Mouse (Mus musculus) embryonic stem cell, embryonic (primary cell): ENCODE results near the gene Zc3h18.

Experiments used
- CTCF ChIA-PET, 4 experiments: fragments of 300-600 bp in 2 of 4; fragments of 350-600 bp in 2 of 4; sonication (Branson Sonifier 250); formaldehyde crosslinking; loops; one replicate each; lab custom pipeline; 2022; ENCODE audit warnings: inconsistent platforms in 2 of 4; lab: Charles Lee
- POLR2A ChIA-PET, 4 experiments: fragments of 300-600 bp in 2 of 4; fragments of 350-600 bp in 2 of 4; sonication (Branson Sonifier 250); formaldehyde crosslinking; loops; one replicate each; lab custom pipeline; 2022; ENCODE audit warnings: antibody characterized with exemption in 4 of 4, inconsistent platforms in 1 of 4; lab: Charles Lee

The Zc3h18 gene

GRCm38 (mm10) chr8:122376365-122377231 is at the start of gene Zc3h18:
TSS of gene Zc3h18 (plus strand) at chr8:122376609.
- ChIA-PET POLR2A (interaction anchor here in 3 of 4 experiments (0.8 to 5.2 kb wide), 28 partner anchors 7 to 525 kb away, joined by 3 to 39 read pairs (median 4); partner anchors contain the start of genes Cyba (in 2 of the 3), Mvd (in 2 of the 3), Cdt1 (in 1 of the 3) and Il17c (in 1 of the 3)), CTCF (interaction anchor here in 2 of 4 experiments (0.6 to 1.5 kb wide), 4 partner anchors 97 to 802 kb away, joined by 3 to 6 read pairs (median 4); no protein-coding TSS in a partner anchor)

- ChIA-PET CTCF (interaction anchor here in 1 of 4 experiments (0.7 kb wide), 1 partner anchor 805 kb away, joined by 6 read pairs; no protein-coding TSS in a partner anchor), POLR2A (interaction anchor here in 1 of 4 experiments (2.0 kb wide), 1 partner anchor 10 kb away, joined by 7 read pairs; no protein-coding TSS in a partner anchor)
These were observed 47.3 kb upstream of the Zc3h18 start for GRCm38 (mm10) chr8:122329072-122329471.

DNA sequence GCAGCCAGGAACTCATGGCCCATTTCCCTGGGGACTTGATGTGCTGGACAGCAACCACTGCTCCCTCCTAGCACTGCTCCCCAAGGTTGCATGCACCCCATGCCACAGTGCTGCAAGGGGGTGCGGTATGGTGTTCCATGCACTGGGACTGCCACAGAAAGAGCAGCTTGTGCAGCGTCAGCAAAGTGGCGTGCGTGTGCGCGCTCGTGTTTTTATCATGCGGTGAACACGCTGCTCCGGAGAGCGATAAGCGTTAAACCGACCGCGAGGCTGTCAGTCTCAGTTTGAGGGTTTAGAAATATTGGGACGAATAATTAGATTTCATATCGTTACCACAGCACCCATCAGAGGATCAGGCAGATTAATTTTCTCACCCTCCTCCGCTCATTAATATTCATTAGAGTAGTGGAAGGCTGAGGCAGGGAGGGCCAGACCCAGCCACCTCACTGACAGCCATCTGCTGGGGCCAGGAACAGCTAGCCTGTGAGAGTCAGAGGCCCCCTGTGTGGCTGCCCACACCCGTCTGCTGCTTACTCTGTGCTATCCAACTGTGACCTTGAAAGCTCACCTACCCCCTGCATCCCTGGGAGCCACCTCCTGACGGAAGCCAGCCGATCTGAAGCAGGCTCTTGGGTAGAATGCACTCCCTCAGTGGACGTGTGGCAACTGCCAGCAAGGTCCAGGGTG is 46.7 kb upstream of the Zc3h18 start:
- ChIA-PET POLR2A (interaction anchor here in 3 of 4 experiments (0.6 to 2.0 kb wide), 5 partner anchors 9 to 53 kb away, joined by 3 to 7 read pairs (median 5); partner anchors contain the start of gene Zfpm1 (in 2 of the 3)), CTCF (interaction anchor here in 3 of 4 experiments (0.7 to 5.5 kb wide), 6 partner anchors 9 to 59 kb away, joined by 3 to 63 read pairs (median 6); no protein-coding TSS in a partner anchor)

DNA sequence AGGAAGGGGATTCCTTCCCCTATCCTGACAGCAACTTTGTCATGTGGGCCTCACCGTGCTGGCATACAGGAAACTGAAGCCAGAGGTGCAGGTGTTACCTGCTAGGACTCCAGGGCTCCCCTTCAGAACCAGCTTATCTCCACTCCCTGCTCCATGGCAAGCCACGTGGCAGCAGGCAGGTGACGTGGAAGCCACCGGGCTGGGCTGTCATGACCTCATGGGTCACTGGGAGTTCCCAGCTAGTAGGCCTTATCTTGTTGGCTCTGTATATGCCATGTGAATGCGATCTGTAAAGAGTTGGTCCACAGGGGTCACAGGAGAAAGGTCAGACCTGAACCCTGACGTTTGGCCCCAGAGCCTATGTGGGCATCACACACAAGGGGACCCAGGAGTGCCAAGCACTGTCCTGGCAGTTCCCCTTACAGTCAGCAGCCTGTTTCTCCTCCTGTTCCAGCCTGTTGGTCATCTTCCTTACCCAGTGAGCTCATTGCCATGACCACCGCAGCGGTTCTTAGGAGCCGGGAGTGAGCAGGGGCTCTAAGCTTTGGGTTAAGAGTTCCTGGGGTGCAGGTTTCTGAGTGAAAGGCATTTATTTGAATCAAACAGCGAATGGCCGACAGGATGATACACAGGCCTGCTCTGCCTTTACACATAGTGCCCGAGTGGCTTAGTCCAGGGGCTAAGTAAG is 45.8 kb upstream of the Zc3h18 start:
- POLR2A ChIA-PET, result interaction anchor here in 3 of 4 experiments (0.6 to 2.0 kb wide), 8 partner anchors 8 to 54 kb away, joined by 3 to 7 read pairs (median 4); partner anchors contain the start of gene Zfpm1 (in 2 of the 3)
- CTCF ChIA-PET, result interaction anchor here (0.5 to 5.5 kb wide), 8 partner anchors 9 to 470 kb away, joined by 3 to 63 read pairs (median 4); no protein-coding TSS in a partner anchor

DNA sequence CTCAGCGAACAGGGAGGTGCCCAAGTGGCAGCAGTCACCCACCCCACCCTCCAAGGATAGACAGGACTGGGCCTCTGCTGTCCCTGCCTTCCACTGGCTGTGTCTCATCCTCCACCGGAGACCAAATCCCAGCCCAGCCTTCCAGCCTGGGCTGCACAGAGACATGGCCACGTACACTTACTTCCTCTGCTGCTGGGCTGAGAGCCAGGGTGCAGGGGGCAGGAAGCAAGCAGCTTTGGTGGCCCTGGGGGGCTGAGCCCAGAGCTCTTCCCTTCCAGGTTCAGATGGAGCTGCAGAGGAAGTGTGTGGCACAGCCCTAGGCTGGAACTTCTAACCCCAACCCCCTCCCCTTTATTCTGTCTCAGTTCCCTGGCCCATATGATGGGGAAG is 45.3 kb upstream of the Zc3h18 start:
- CTCF ChIA-PET, result interaction anchor here in 3 of 4 experiments (0.6 to 5.5 kb wide), 8 partner anchors 8 to 72 kb away, joined by 3 to 63 read pairs (median 6); no protein-coding TSS in a partner anchor
- POLR2A ChIA-PET, result interaction anchor here in 3 of 4 experiments (0.8 to 2.0 kb wide), 9 partner anchors 11 to 62 kb away, joined by 3 to 7 read pairs (median 4); partner anchors contain the start of gene Zfpm1 (in 2 of the 3)

DNA sequence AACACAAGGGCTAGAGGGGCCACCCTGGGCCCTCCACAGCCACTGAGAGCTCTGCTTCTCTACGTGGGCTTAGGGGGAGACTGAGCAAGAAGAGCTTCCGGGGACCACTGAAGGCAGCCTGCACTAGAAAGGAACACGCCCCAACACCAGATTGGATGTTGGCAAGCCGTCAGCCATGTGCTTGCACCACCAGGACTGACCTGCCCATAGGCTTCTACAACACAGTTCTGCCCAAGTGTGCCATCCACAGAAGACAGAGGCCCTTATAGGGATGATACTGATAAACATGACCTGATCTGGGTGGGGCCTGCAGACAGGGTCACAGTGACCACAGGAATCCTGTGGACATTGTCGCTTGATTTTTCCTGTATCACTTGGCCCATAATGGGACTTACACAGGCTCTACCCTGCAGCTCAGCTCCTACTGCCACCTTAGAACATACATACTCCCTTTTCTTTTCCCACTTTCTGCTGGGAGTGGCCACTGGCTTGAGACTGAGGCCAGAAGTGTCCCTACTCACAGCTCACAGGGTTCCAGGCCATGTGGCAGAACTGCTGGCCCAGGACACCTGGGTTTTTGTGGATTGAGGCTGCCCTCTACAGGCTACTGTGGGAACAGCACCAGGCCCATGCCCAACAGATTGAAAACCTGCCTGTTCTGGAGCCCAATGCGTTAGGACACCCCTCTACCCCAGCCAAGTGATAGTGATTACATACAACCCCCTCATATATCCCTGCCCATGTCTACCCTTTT is 43.5 kb upstream of the Zc3h18 start:
- ChIA-PET POLR2A (interaction anchor here in 2 of 4 experiments (0.7 to 1.5 kb wide), 9 partner anchors 9 to 483 kb away, joined by 3 to 7 read pairs (median 3); partner anchors contain the start of gene Zfpm1 (in 1 of the 2)), CTCF (interaction anchor here (0.5 to 5.5 kb wide), 22 partner anchors 9 to 74 kb away, joined by 3 to 63 read pairs (median 4); partner anchors contain the start of gene Zfpm1 (in 1 of the 4))

- ChIA-PET POLR2A (interaction anchor here in 3 of 4 experiments (0.7 to 1.5 kb wide), 7 partner anchors 9 to 483 kb away, joined by 3 to 4 read pairs (median 3); no protein-coding TSS in a partner anchor), CTCF (interaction anchor here (0.5 to 5.5 kb wide), 18 partner anchors 10 to 74 kb away, joined by 3 to 63 read pairs (median 5); partner anchors contain the start of gene Zfpm1 (in 1 of the 4))
These were observed 42.9 kb upstream of the Zc3h18 start for GRCm38 (mm10) chr8:122333531-122333930.

DNA sequence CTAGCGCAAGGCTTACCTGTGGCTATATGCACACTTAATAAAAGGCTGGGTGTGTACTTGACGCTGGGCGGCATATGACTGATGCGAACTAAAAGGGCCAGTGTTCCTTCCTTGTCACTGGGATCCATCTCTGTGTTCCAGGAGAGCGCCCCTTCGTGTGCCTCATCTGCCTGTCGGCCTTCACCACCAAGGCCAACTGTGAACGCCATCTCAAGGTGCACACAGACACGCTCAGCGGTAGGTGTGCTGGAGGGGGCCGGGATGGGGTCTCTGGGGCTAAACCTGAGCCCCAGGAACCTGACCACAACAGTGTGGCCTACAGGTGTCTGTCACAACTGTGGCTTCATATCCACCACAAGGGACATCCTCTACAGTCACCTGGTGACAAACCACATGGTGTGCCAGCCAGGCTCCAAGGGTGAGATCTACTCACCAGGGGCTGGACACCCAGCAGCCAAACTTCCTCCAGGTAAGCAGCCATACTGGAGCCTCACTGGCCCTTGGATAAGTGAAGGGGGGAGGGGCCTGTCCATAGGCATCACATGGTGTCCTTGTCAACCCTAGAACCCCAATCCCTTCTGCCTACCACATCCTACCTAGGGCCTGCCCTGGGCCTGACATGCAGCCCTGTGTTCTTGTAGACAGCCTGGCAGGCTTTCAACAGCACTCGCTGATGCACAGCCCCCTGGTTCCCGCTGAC is 41.5 kb upstream of the Zc3h18 start:
- POLR2A ChIA-PET, result interaction anchor here in 2 of 4 experiments (0.6 to 2.9 kb wide), 8 partner anchors 8 to 444 kb away, joined by 3 to 15 read pairs (median 4); partner anchors contain the start of gene Zfpm1 (in 1 of the 2)
- CTCF ChIA-PET, result interaction anchor here in 3 of 4 experiments (0.6 to 5.5 kb wide), 9 partner anchors 11 to 485 kb away, joined by 3 to 63 read pairs (median 5); no protein-coding TSS in a partner anchor

GRCm38 (mm10) chr8:122335638-122336250 is 40.7 kb upstream of the Zc3h18 start:
- CTCF ChIA-PET, result interaction anchor here (0.8 to 2.5 kb wide), 14 partner anchors 10 to 536 kb away, joined by 3 to 17 read pairs (median 4); no protein-coding TSS in a partner anchor
- POLR2A ChIA-PET, result interaction anchor here in 3 of 4 experiments (0.6 to 2.9 kb wide), 22 partner anchors 12 to 485 kb away, joined by 3 to 15 read pairs (median 4); partner anchors contain the start of genes Zfpm1 (in 3 of the 3), Mvd (in 2 of the 3) and Zc3h18 (in 1 of the 3)

- POLR2A ChIA-PET, result interaction anchor here in 3 of 4 experiments (0.5 to 2.9 kb wide), 22 partner anchors 12 to 486 kb away, joined by 3 to 15 read pairs (median 4); partner anchors contain the start of genes Zfpm1 (in 3 of the 3), Mvd (in 2 of the 3) and Zc3h18 (in 1 of the 3)
- CTCF ChIA-PET, result interaction anchor here (0.5 to 2.5 kb wide), 22 partner anchors 9 to 903 kb away, joined by 3 to 17 read pairs (median 4); no protein-coding TSS in a partner anchor
These were observed 40.0 kb upstream of the Zc3h18 start for GRCm38 (mm10) chr8:122336251-122336910.

DNA sequence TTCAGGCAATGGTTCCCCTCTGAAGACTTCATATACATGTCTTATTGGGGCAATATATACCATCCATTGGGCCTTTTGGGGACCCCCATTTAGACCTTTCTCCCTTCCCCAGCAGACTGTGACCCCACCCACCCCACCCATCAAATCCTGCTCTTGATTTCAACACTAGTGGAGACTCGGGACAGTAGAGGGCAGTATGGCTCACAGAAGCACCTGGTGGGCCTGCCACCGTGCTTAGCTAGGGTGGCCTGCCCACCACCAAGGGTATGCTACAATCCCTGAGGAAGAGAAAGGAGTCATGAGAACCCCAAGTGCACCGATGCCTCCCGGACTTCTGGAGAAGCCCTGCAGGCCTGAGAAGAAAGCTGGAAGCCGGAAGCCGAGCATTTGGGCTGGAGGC is 37.6 kb upstream of the Zc3h18 start:
- ChIA-PET CTCF (interaction anchor here in 3 of 4 experiments (0.5 to 2.4 kb wide), 15 partner anchors 8 to 1112 kb away, joined by 3 to 24 read pairs (median 4); partner anchors contain the start of gene Zfpm1 (in 1 of the 3)), POLR2A (interaction anchor here in 3 of 4 experiments (0.6 to 1.0 kb wide), 7 partner anchors 9 to 585 kb away, joined by 3 to 5 read pairs (median 3); no protein-coding TSS in a partner anchor)

GRCm38 (mm10) chr8:122340761-122341160 is 35.6 kb upstream of the Zc3h18 start:
- ChIA-PET POLR2A (interaction anchor here in 2 of 4 experiments (0.7 to 1.9 kb wide), 4 partner anchors 13 to 185 kb away, joined by 3 to 4 read pairs (median 3); no protein-coding TSS in a partner anchor), CTCF (interaction anchor here in 1 of 4 experiments (1.1 kb wide), 1 partner anchor 17 kb away, joined by 3 read pairs; no protein-coding TSS in a partner anchor)

DNA sequence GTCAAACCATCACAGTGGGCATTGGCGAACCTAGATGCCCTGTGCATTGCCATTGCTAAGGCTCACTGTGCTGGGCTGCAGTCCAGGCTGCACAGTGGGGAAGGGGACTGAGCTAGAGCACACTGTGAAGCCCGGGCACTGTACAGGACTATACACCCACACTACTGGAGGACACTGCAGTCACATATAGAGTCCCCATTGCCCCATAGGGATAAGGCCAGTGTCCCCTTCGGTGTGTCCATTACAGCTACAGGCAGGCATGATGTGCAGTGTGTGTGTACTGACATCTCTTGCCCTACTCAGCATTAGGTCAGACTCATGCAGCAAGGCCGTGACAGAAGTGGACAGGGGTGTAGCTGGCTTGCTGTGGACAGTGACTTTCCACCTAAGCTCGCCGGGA is 34.6 kb upstream of the Zc3h18 start:
- ChIA-PET POLR2A (interaction anchor here in 1 of 4 experiments (1.9 kb wide), 1 partner anchor 23 kb away, joined by 4 read pairs; no protein-coding TSS in a partner anchor), CTCF (interaction anchor here in 2 of 4 experiments (0.7 to 3.0 kb wide), 4 partner anchors 9 to 364 kb away, joined by 4 to 8 read pairs (median 5); no protein-coding TSS in a partner anchor)

- POLR2A ChIA-PET, result interaction anchor here in 2 of 4 experiments (0.7 to 1.2 kb wide), 4 partner anchors 8 to 181 kb away, joined by 3 read pairs; no protein-coding TSS in a partner anchor
- CTCF ChIA-PET, result interaction anchor here in 3 of 4 experiments (0.7 to 3.0 kb wide), 7 partner anchors 10 to 493 kb away, joined by 3 to 8 read pairs (median 5); no protein-coding TSS in a partner anchor
These were observed 34.0 kb upstream of the Zc3h18 start for GRCm38 (mm10) chr8:122342362-122342761.
